Comparison of ENCODE assay signal across 25 mouse cellular contexts in genomic region chr5:150490285-150490684, GRCm38 (mm10). TPM values are rescaled to one million over a fixed set of nuclear protein-coding genes. Genes with fewer than 3 reads are reported as not detected.
"Had no signal": no experiment of that assay in that cellular context is flagged by ENCODE, and none has a peak within 500 bp of the region (broad histone marks: within the 10 kb centered on the region; RNA-seq: fewer than 3 reads in every experiment).

No protein-coding gene starts in this region.

- H3K9me3 ChIP-seq: intestine, embryonic 15.5 days; limb, embryonic 13.5 days; liver, embryonic 12.5 days; liver, embryonic 15.5 days; midbrain, embryonic 12.5 days; midbrain, embryonic 15.5 days; neural tube, embryonic 12.5 days; neural tube, embryonic 15.5 days had no signal

- H3K4me2 ChIP-seq: intestine, embryonic 15.5 days; liver, embryonic 12.5 days; liver, embryonic 15.5 days; midbrain, embryonic 12.5 days; midbrain, embryonic 15.5 days; neural tube, embryonic 12.5 days; neural tube, embryonic 15.5 days had no signal

- H3K9ac ChIP-seq: intestine, embryonic 15.5 days; limb, embryonic 13.5 days; liver, embryonic 12.5 days; liver, embryonic 15.5 days; midbrain, embryonic 12.5 days; midbrain, embryonic 15.5 days; neural tube, embryonic 12.5 days; neural tube, embryonic 15.5 days had no signal

- ATAC-seq: intestine, embryonic 15.5 days; liver, embryonic 12.5 days; midbrain, embryonic 15.5 days had no signal

- H3K36me3 ChIP-seq: intestine, embryonic 15.5 days; limb, embryonic 13.5 days; liver, embryonic 12.5 days; liver, embryonic 15.5 days; midbrain, embryonic 12.5 days; neural tube, embryonic 12.5 days had no signal

- H3K4me1 ChIP-seq: intestine, embryonic 15.5 days; liver, embryonic 12.5 days; liver, embryonic 15.5 days; midbrain, embryonic 12.5 days; midbrain, embryonic 15.5 days; neural tube, embryonic 12.5 days; neural tube, embryonic 15.5 days had no signal

- H3K4me3 ChIP-seq: intestine, embryonic 15.5 days; layer of hippocampus, adult 2 months; limb, embryonic 13.5 days; liver, embryonic 12.5 days; liver, embryonic 15.5 days; midbrain, embryonic 12.5 days; midbrain, embryonic 15.5 days; neural tube, embryonic 12.5 days; neural tube, embryonic 15.5 days had no signal

- H3K27me3 ChIP-seq: intestine, embryonic 15.5 days; limb, embryonic 13.5 days; liver, embryonic 12.5 days; liver, embryonic 15.5 days; midbrain, embryonic 12.5 days; midbrain, embryonic 15.5 days; neural tube, embryonic 12.5 days; neural tube, embryonic 15.5 days had no signal

- DNase-seq: kidney, adult 11 months; kidney, adult 9 months; layer of hippocampus, adult 9-11 months; lung, adult 18-20 months; right cerebral cortex, adult 18-20 months; right cerebral cortex, postnatal 14 days; spleen, adult 18-20 months; thymus, adult 2 months; thymus, postnatal 14 days; thymus, postnatal 4 days had no signal

- H3K27ac ChIP-seq: intestine, embryonic 15.5 days; layer of hippocampus, adult 2 months; limb, embryonic 13.5 days; liver, embryonic 12.5 days; liver, embryonic 15.5 days; macrophage; midbrain, embryonic 12.5 days; midbrain, embryonic 15.5 days; neural tube, embryonic 12.5 days; neural tube, embryonic 15.5 days had no signal

RNA-seq across cellular contexts. Expression of gene Zar1l, which starts 27.7 kb away (rescaled TPM):
- total RNA-seq: layer of hippocampus, adult 2 months; layer of hippocampus, postnatal 25 days; megakaryocyte, adult 5-6 weeks had no signal
- polyA plus RNA-seq: intestine, embryonic 15.5 days; large intestine, adult 2 months; limb, embryonic 13.5 days; liver, embryonic 12.5 days; liver, embryonic 15.5 days; lung, embryonic 16.5 days; macrophage; midbrain, embryonic 12.5 days; midbrain, embryonic 15.5 days; neural tube, embryonic 12.5 days; neural tube, embryonic 15.5 days; stomach, embryonic 16.5 days; thymus, adult 2 months had no signal
